Mouse (Mus musculus): Measurements from ENCODE around the gene Dmap1. TPM values are rescaled to one million over a fixed set of nuclear protein-coding genes. Genes with fewer than 3 reads are reported as not detected.

The Dmap1 gene
- 10 to 100 TPM; 25.6 to 29.6 TPM for total RNA-seq (2021)
- long read RNA-seq, experiment 1, transcript Dmap1-201 (11 exons, 1,566 nt), result major isoform, 5 of 39 reads
- long read RNA-seq, experiment 1, partial matches to known transcripts, result 13 of 39 reads
- long read RNA-seq, experiment 1, other reads (novel, unspliced or antisense), result 20 of 39 reads
- long read RNA-seq, experiment 2, transcript Dmap1-201 (11 exons, 1,566 nt), result major isoform, 10 of 33 reads
- long read RNA-seq, experiment 2, partial matches to known transcripts, result 3 of 33 reads
- long read RNA-seq, experiment 2, other reads (novel, unspliced or antisense), result 20 of 33 reads

DNA sequence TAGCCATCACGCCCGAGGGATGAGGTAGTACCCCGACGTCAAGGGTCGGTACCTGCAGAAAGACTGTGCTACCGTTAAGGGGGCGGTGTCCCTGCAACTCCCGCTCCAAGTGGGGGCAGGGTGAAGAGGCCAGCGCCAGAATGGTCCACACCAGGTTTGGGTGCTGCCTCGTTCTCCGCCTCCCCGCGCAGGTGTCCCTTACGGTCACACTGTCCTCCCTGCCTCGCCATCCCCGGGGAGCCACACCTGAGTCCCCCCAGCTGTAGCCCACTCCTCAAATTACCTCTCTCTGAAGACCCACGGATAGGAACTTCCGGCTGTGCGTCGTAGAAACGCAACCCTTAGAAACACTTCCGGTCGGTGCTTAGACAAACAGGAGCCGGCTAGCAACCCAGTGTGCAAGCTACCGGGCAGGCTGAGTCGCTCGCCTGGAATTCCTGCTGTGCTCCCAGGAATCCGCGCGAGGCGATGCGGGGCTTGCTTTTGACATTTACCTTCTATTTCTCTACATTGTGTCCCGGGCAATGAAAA lies at the start of gene Dmap1:
Gene Dmap1, minus strand, starts transcription at position 343 of the 531 bp plus-strand sequence.
- peak; percentile 88 for DNase-seq

DNA sequence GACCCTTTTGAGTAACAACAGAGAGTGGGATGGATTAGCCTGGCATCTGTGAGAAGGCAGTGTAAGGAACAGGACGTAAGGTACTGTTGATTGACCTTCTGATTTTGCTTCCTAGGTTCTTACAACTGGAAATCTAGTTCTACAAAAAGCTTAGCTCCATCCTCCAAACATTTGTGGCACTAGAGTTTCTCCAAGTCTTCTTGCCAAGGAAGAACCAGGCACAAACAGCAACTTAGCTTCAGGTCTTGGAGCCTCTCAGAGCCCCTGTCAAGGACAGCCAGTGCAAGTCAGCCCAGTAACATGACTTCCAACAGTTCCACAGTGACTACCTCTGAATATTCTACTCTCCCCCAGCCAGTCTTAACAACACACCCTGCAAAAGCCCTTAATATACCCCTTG lies 42.0 kb upstream of the Dmap1 start, which contains the start of gene Gm12845:
Gene Gm12845, plus strand, starts transcription at position 301 of the 400 bp plus-strand sequence.
- no peak for DNase-seq

DNA sequence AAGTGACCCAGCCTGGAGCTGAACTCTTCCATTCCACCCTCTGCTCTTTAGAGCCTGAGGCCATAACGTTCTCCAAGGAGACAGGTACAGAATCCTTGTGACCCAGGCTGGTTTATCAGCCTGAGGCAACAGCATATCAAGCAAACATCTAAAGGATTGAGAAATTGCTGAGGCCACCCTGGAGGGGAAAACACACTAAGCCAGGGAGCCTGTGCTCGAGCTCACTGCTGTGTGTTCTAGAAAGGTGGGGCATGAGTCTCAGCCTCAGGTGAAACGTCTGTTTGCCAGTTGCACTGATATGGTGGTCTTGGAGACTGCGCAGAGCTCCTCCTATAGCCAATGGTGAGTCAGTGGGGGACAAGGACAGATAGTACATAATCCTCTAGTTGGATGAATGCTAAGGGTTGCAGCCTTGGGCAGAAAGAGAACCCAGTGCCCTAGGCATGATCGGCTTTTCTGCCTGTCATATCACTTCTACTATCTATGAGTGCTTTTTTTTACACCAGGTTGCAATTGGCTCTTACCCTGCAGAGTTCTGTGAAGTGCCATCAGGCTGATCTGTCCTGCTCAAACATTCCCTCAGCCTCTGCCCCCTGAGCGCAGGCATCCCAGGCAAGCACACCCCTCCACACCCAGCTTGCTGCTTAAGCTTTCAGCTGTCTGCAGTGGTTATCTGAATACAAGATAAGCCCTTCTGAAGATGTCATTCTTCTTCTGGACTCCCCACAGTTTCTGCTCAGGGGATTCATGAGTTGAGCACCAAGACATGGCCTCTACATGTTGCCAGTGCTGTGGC lies 31.4 kb upstream of the Dmap1 start:
- no peak for DNase-seq

DNA sequence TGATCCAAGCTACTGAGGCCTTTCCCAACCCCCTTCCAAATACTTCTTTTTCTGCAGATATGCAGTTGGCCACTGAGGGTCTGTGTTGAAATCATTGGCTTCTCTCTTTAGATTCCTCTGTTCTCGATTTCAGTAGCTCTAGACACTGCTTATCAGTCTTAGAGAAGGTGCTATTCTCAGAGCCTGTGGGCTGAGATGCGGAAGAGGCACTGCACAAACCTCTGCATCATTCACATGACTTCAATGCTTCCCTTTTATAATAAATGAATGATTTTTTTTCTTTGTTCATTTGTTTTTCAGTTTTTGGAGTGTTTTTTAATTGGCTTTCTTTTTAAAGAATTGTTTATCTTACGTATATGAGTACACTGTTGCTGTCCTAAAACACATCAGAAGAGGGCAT lies 30.2 kb upstream of the Dmap1 start:
- DNase-seq, result no peak

- DNase-seq, result no peak
Observed at GRCm38 (mm10) chr4:117708780-117709550, 26.9 kb upstream of the Dmap1 start.

- DNase-seq, result peak; percentile 69
Observed at GRCm38 (mm10) chr4:117705361-117705760, 23.3 kb upstream of the Dmap1 start.

DNA sequence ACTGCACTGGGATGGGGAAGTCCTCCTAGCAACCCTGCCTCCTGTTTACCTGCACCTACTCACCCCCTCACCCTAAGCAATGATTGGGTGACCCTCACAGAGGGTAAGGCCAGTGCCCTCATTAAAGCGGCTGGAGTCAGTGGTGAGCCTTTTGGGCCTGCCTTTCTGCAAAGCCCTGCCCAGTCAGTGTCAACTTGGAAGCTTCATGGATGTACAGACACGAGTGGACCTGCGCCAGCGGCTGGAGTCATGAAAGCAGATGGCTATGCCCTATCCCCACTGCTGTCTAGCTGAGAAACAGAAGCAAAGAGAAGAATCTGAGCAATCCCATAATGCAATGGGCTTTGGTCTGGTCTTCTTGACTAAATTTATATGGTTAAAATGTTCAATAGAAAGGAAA lies 4.3 kb upstream of the Dmap1 start:
- DNase-seq, result no peak

GRCm38 (mm10) chr4:117683048-117683768 lies 1.1 kb upstream of the Dmap1 start:
- DNase-seq, result no peak

GRCm38 (mm10) chr4:117682463-117682862 lies 390 bp upstream of the Dmap1 start:
- no peak for DNase-seq

DNA sequence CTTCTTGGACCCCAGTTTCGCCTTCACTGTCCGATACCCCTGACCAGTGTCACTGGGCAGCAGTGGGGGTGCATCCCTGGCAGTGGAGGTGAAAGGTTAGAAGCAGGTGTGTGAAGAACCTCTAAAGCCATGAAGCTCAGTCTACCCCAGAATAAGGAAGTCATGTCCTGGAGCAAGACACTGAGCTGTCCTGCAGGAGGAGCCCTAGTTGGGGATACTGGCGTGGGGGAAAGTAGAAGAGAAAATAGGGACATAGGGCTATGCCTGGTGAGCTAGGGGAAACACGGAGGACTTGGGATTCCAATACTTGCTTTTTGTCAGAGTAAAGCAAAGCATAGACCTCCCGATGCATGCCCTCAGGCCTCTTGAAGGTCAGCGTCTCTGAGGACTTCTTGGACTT lies 1.1 kb downstream of the Dmap1 start:
- no peak for DNase-seq

DNA sequence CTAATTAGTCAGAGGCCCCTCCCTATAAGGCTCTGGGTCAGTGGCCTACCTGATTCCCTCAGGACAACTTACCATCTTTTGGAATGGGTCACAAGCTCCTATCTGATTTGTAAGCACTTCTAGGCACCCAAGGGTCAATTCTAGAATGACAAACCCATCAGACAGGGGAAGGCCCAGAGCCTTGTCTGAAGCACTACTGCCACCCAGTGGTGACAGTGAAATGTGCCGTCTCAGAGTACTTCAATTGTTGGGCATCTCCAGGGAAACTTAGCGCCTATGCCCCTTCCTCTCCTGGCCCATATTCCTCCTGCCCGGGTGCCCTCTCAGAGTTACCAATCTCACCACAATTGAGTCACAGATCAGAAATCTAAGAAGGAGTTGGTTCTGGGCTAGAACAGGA lies 5.2 kb downstream of the Dmap1 start:
- peak; percentile 88 for DNase-seq

GRCm38 (mm10) chr4:117673901-117674300 lies 8.2 kb downstream of the Dmap1 start:
- DNase-seq, result no peak

GRCm38 (mm10) chr4:117672042-117672441 lies 10.0 kb downstream of the Dmap1 start:
- no peak for DNase-seq

DNA sequence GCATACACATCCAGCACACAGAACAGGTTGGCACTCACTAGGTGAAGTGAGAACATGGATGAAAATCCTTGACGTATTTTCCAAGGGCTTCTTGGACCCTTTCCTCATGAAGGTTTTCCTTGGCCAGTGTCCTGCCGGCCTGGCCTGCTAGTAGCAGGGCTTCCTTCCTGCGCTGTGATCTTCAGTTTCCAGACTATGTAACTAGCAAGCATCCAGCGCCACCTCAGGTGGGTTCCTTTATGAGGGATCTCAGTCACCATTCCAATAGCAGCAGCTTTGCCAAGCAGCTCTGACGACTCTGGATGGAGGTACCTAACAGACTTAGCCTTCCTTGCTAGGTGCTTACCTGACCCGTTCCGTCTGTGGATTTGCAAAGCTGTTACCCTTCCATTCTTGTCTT lies 12.2 kb downstream of the Dmap1 start:
- no peak for DNase-seq

DNA sequence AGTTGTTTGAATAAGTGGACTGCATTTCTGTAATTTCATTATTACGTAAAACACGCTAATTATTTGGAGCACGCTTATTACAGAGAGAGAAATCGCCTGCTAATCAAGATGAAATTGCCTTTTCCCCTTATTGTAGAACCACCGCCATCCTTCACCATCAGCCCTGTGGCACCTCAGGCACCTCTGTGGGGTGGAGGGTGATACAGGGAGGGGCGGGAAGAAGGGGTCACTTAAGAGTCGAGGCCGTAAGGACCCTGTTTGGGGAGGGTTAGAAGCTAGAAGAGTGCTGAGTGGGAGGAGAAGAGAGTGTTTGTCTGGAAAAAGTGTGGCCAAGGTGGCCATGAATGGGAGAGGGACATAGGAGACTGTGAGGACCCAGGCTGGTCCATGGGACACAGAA lies 16.0 kb downstream of the Dmap1 start:
- DNase-seq, result no peak

GRCm38 (mm10) chr4:117665531-117665930 lies 16.5 kb downstream of the Dmap1 start:
- no peak for DNase-seq

DNA sequence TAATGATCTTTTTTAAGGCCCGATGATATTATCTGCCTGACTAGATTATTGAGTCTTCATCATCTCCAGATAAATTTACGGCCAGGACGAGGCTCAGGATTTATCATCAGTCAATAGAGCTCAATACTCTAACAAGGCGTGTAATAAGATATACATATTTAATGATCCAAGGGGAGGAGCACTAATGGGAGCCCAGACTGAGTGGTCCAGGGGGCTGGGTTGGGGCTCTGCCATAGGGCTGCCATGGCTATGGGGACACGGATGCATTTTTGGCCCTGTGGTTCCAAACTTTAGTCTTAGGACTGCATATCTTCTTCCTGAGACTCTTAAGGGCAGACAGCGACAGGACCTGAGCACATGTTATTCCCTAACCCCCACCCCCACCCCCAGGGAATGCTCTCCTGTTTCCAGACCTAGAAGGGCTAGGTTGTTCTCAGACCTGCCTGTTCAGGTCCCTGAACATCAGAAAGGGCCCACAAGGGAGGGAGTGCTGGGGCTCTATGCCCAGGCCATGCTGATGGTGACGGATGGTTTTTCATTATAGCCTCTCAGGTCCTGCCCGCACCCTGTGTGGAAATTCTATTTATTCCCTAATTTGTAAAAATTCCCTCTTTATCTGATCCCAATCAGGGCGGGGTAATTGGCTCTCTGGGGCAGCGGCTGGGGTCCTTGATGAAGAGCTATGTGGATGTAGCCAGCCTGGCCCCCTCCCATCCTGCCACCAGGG lies 17.5 kb downstream of the Dmap1 start:
- DNase-seq, result no peak

- DNase-seq, result no peak
Observed at GRCm38 (mm10) chr4:117660001-117660400, 22.1 kb downstream of the Dmap1 start.

DNA sequence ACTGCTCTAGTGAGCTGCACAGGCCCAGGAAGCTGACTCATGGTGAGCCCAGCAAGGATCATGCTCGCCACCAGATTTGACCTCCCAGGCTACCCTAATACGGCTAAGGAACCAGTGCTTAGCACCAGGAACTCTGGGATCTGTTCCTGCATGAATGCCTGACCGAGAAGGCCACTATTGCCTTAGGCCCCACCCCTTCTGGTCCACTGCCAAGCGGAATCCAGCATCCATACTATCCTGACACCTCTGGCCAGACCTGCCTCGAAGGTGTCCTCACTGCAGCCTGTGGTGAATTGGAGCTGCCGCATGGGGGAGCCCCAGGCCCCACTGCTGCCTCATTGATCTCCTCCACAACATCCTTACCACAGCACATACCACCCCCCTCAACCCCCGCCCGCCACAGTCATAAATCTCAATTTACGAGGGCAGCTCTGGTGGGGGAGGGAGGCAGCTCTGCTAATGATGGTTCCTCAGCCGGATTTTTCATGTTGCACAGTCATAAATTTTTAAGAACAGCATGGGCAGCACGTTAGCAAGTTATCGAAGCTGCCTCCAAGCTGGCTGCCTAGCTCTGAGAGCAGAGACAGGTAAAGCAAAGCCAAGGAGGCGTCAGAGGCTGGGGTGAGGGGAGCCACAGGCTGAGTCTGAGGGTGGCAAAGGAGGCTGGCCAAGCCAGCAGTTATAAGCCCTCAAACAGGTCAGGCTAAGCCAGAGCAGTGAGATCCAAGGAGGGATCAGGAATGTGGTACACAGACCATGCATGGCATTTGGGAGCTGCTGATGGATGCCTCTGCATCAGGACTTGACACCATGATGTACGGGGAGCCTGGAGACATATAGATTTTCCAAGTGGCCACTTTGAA lies 23.3 kb downstream of the Dmap1 start:
- peak; percentile 50 for DNase-seq

GRCm38 (mm10) chr4:117657646-117658045 lies 24.4 kb downstream of the Dmap1 start:
- DNase-seq, result no peak
